Mouse (Mus musculus) adrenal gland, adult 8-10 months (tissue): Measurements from ENCODE around the gene St7. TPM values are rescaled to one million over a fixed set of nuclear protein-coding genes. Genes with fewer than 3 reads are reported as not detected.
A peak's percentile ranks its signal among the peaks of the same experiment; 100 is the strongest.

Source experiments
- DNase-seq: peaks from one replicate; pipeline ENCODE4 v3.0.0; 2022
- total RNA-seq, 4 experiments: library from RNA; stranded (reverse); gene quantifications; 2 replicates each; pipeline ENCODE4 v1.2.4; 2022

St7 gene
- total RNA-seq, 4 experiments from 2014 or later = 24.7 to 32.7 (median 30.4) TPM

DNA sequence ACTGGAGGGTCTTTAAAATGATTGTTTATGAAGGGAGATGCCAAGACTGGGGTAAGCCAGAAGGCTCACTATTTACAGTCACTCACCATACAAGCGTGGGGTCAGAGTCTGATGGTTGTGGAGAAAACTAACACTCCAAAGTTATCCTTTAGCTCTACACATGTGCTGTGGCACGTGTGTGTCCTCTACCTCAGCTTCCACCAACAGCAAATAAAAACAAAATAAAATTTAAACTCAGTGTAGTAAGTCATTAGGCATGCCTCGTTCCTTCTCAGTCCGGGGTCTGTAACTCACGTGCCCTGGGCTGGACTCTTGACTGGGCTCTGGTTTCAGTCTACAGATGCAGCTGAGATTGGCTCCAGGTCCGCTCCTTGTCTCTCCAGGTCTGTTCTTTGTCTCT, 27.3 kb downstream of the St7 start:
- no peak for DNase-seq

DNA sequence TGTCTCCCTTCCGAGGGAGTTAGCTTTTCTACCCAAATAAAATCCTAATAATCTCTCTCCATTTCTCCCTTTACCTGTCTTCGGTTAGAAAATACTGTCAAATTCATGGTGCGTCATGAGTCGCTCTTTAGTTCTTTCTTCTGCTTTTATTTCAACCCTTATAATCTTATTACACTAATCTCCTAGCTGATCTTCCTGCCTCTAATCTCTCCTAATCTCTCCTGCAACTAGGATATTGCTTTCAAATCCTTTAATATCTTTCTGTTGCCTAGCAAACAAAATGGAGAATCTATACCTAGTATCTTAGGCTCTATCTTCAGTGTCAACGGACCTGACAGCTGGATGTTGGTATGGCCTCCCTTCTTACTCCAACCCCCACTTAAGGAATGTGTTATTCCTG, 29.0 kb downstream of the St7 start:
- no peak for DNase-seq

GRCm38 (mm10) chr6:17725841-17726460, 33.2 kb downstream of the St7 start:
- DNase-seq = peak; percentile 17

GRCm38 (mm10) chr6:17727241-17727640, 34.5 kb downstream of the St7 start:
- no peak for DNase-seq

DNA sequence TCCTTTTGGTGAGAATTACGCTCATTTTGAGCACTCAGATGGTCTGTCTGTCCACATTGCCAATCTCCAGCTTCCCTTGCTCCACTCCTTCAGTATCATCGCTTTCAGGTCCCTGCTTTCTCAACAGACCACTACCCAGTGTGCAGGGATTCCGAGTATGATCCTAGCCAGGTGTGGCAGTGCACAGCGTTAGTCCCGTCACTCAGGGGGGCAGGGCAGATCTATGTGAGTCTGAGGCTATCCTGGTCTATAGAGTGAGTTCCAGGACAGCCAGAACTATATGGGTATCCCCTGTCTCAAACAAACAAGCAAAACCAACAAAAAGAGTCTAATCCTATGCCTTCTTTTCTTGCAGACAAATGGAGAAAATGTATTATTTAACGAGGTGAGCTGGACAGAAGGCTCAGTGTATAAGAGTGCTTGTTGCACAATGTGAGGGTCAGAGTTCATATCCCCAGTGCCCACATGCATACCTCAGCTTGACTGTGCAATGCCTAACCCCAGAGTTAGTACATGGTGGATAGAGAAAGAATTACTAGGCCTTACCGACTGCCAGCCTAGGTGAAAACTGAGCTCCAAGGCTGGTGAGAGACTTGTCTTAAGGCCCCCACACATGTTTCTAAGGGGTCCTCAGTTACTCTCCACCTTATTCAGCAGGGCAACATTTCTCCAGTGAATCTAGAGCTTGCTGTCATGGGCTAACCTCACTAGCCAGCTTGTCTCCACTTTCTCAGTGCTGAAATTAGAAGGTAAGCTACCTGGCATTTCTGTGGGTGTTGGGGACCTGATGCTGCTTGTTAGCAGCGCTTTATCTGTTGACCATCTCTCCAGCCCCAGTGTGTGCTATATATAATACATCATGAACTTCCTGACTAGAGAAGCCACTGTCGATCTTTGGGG, 35.4 kb downstream of the St7 start:
- no peak for DNase-seq

DNA sequence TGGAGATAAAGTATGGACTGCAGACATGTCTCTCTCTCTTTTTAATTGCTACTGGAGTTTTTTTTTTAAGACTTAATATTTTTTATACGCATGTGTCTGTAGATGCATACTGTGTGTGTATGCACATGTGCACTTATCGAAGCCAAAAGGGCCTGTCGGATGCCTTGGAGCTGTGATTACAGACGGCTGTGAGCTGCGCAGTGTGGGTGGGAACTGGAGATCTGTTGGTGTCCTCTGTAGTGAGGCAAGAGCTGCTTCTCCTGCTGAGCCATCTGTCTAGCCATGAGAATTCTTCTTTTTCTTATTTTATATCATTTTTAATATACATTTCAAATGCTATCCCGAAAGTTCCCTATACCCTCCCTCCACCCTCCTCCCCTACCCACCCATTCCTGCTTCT, 37.4 kb downstream of the St7 start:
- no peak for DNase-seq

DNA sequence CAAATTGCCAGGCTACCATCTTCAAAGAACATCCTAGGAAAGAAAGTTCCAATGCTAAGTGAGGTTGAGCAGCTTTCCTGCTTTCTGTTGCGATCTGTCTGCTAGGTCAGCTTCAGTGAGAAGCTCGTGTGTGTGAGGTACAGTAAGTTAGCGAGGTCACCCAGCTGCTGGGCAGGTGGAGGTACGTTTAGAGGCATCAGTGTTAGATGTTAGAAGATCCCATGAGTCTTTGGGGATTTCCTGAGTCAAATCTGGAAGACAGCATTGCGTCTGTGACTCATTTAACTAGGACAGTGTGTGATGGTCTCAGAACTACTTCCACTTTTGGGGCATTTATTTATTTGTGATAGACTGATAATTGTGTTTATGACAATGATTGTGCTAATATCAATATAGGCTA, 39.0 kb downstream of the St7 start:
- no peak for DNase-seq

- no peak for DNase-seq
Measured at GRCm38 (mm10) chr6:17733951-17734411, 41.2 kb downstream of the St7 start.

- no peak for DNase-seq
Measured at GRCm38 (mm10) chr6:17737262-17737948, 44.7 kb downstream of the St7 start.

DNA sequence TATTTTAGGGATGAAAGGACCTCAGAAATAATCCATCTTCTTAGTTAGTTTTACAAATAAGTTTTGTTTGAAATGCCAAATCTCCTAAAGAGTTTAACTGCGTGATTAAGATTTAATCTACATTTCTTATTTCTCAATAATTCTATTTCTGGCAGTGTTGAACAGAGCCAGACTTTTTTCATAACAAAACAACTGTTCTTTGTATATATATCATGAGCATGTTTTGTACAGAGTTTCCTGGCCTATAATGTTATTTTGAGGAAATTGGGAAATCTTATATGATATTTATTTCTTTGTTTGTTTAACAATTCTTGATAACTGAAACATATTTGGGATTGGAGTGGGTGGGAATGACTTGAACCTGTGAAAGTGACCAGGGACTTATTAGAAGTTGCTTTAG, 47.4 kb downstream of the St7 start:
- no peak for DNase-seq

DNA sequence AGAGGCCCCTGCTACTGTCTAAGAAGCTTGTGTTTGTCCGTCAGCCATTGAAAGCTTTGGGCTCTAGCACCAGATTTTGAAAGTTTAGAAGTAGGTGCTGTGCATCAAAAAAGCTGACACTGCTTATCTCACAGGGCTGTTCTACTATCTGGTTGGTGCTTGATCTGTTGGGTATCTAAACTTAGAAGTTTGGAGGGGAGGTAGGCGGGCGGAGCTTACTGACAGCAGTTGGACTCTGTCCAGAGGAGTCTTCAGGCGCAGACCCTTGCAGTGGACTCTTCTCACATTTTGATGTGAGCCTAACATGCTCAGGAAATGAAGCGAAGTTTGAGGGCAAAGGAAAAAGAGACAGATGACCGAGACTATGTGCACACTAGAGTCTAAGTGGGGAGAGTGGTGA, 48.9 kb downstream of the St7 start:
- DNase-seq = no peak

DNA sequence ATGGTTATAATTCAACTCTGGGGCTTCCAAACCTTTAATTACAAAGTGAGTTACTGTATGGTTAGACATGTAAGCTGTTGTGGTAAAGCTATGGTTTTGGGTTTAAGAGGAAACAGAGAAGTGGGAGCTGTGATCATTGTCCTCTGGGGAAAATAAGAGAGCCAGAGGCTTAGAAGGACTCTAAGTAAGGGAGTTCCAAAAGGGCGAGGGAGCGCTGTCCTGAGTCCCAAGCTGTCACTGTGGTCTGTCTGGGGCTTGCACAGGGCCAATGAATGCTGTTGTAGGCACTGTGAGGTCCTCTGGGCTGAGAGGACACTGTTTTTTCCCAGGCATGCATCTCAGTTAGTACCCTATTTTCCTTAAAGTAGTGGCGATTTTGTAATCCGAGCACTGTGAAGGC, 49.5 kb downstream of the St7 start:
- DNase-seq = no peak

- no peak for DNase-seq
Measured at GRCm38 (mm10) chr6:17743325-17743724, 50.6 kb downstream of the St7 start.

DNA sequence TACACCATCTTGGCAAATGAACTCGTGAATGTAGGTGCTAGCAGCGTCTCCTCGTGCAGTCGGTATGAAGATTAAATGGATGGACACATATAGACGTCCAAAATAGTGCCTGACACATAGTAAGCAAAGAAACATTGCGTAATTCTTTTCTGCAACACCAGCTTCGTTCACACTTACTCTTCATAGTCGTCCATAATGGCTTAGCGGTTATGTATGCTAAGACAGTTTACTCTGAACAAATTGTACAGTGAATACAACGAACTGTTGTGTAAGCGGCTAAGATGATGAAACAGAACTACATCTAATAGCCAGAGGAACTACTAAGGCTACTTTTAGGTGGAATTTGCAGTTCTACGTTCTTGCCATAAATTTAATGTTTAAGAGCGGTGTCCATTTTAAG, 55.0 kb downstream of the St7 start:
- DNase-seq = no peak

- DNase-seq = peak; percentile 46
Measured at GRCm38 (mm10) chr6:17748866-17749582, 56.3 kb downstream of the St7 start.

DNA sequence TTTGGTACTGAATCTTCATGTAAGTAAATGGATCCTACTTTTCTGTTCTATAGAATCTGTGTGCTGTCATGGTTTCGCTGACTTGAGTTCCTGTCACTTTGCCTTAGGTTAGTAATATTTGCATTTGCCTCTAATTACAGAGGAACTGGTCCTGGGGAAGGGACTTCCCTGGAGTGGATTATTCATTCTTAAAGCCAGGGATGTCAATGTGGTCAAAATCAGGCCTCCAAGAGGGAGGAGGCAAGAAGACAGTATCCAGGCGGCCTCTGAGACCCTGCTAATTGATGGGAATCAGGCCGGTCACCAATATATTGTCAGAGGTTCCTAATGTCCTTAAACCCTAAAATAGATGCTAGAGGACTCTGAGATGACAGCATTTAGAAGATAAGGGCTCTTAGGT, 56.9 kb downstream of the St7 start:
- DNase-seq = no peak

GRCm38 (mm10) chr6:17750041-17750660, 57.4 kb downstream of the St7 start:
- DNase-seq = no peak

GRCm38 (mm10) chr6:17750957-17751356, 58.2 kb downstream of the St7 start:
- no peak for DNase-seq

GRCm38 (mm10) chr6:17755902-17756301, 63.2 kb downstream of the St7 start:
- DNase-seq = no peak

DNA sequence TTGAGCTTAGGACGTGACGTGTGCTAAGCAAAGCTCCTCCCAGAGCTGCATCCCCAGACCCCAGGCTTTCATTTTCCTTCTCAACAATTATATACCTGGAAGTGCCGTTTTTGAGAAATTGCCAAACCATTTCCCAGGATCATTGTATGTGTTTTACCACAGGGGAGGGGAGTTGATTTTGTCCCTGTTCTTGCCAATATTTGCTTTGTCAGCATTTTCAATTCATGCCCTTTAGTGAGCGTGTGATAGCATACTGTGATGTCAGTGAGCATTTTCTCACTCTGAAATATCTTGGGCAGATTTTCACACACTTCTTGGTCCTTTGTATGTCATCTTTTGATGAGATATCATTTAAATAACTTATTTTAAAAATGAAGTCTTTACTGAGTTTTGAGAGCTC, 65.8 kb downstream of the St7 start:
- DNase-seq = no peak

DNA sequence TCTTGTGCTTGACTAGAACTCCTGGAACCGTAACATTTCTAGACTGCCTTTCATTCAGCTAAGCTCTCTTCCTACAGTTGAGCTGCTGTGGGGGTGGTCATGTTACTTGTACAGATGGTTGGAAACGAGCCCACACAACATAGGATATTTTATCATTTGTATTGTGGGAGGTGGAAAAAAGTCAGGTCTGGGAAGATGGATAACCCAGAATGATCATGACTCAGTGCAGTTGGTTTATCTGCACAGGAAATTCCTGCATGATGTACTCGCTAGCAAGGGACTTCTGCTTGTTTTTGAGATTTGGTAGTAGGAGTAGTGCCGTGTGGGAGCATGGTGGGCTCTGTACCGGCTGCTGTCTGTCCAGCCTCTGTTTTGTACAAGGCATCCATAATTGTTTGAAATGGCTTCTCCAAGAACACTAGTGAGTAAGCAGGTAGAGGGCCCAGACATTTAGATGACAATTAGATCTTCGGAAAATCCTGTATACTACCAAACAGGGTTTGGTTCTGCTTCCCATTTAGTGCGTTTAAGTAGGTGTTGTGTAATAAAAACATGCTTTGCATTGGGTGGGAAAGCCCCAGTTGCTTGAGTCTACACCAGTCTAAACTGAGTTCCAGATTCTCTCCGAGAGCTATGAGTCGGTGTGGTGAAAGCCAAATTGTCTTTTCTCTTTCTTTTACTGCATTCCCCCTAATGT, 71.4 kb downstream of the St7 start:
- DNase-seq = no peak

DNA sequence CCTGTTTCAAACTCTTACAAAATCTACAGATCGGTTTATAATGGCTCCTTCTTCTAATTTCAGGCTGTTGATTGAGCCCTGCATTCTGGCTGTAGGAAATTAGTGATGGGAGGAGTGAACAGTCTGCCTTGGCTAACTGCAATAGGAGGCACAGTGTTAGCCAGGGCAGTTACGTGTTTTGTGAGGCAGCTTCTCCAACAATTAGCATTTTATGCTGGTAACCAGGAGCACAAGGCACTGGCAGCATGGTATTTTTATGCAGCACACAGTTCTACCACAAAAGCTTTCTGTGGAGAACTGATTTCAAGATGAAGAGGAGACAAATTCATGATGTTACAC, 71.9 kb downstream of the St7 start:
- no peak for DNase-seq
